Mouse (Mus musculus) heart, postnatal 0 days (tissue): ENCODE results near the gene Plb1. TPM values are rescaled to one million over a fixed set of nuclear protein-coding genes. Genes with fewer than 3 reads are reported as not detected.

Experiments
- ATAC-seq: fragments of 200-750 bp; cut with Nextera tagmentation; 2 replicates; pipeline ENCODE4 v1.8.0; 2017; ENCODE audit warnings: low read depth, moderate number of reproducible peaks, moderate library complexity; ENCODE audit not compliant: insufficient read depth
- DNase-seq: peaks from one replicate; pipeline ENCODE4 v3.0.0-alpha.2; 2016; ENCODE audit warnings: low spot score
- H3K27ac ChIP-seq: fragments of 300-500 bp; sonication (generic); 2 replicates; pipeline ENCODE4 v1.5.1; 2014; ENCODE audit warnings: low read depth, mild to moderate bottlenecking
- H3K27me3 ChIP-seq: fragments of 300-500 bp; sonication (generic); 2 replicates; pipeline ENCODE4 v1.6.1; 2014; ENCODE audit warnings: low read length, mixed read lengths; ENCODE audit not compliant: control insufficient read depth, insufficient read depth
- H3K36me3 ChIP-seq: fragments of 300-500 bp; sonication (generic); replicated peaks from 2 replicates; pipeline ENCODE4 v1.6.1; 2014; ENCODE audit warnings: low read length, mixed read lengths; ENCODE audit not compliant: control insufficient read depth, insufficient read depth
- H3K4me1 ChIP-seq: fragments of 300-500 bp; sonication (generic); 2 replicates; pipeline ENCODE4 v1.6.1; 2014; ENCODE audit warnings: antibody characterized with exemption; ENCODE audit not compliant: control insufficient read depth, insufficient read depth
- H3K4me2 ChIP-seq: fragments of 300-500 bp; sonication (generic); 2 replicates; pipeline ENCODE4 v1.6.1; 2014; ENCODE audit warnings: low read depth, mild to moderate bottlenecking, low read length, moderate library complexity
- H3K4me3 ChIP-seq: fragments of 300-500 bp; sonication (generic); 2 replicates; pipeline ENCODE4 v1.5.1; 2014; ENCODE audit warnings: low read depth, low read length
- H3K9ac ChIP-seq: fragments of 300-500 bp; sonication (generic); replicated peaks from 2 replicates; pipeline ENCODE4 v1.6.1; 2014; ENCODE audit warnings: low read depth, low read length, mixed read lengths
- H3K9me3 ChIP-seq: fragments of 300-500 bp; sonication (generic); replicated peaks from 2 replicates; pipeline ENCODE4 v1.6.1; 2016; ENCODE audit warnings: low read length; ENCODE audit not compliant: control insufficient read depth
- CTCF ChIP-seq: IDR thresholded peaks from 2 replicates; pipeline ENCODE4 v1.5.1; 2016; ENCODE audit warnings: antibody characterized with exemption, control low read depth, low read depth
- EP300 ChIP-seq: IDR thresholded peaks from 2 replicates; pipeline ENCODE4 v1.6.1; 2016; ENCODE audit warnings: antibody characterized with exemption, low read depth
- WGBS: fragments of 180-500 bp; shearing (Covaris S2); extraction: QIAGEN DNeasy Blood & Tissue Kit; methylation state at CpG from one replicate; pipeline ENCODE4 v1.1.7; 2014; 5-methylcytosine and 5-hydroxymethylcytosine counted together
- polyA plus RNA-seq: library from polyadenylated mRNA; unstranded; fragments of >200 nt; fragmentation: Nextera tagmentation; extraction: Ambion mirVana; gene quantifications from 2 replicates; pipeline ENCODE4 v1.2.1, GENCODE M21; 2015
- total RNA-seq: library from RNA; depleted of rRNA; stranded (reverse); fragments of >200 nt; gene quantifications from 2 replicates; pipeline ENCODE4 v1.2.3, GENCODE M21; 2014; ENCODE audit warnings: low replicate concordance

Plb1 gene
- total and polyA plus RNA-seq, 2 experiments from 2014 or later: 1.4 to 2.8 TPM

DNA sequence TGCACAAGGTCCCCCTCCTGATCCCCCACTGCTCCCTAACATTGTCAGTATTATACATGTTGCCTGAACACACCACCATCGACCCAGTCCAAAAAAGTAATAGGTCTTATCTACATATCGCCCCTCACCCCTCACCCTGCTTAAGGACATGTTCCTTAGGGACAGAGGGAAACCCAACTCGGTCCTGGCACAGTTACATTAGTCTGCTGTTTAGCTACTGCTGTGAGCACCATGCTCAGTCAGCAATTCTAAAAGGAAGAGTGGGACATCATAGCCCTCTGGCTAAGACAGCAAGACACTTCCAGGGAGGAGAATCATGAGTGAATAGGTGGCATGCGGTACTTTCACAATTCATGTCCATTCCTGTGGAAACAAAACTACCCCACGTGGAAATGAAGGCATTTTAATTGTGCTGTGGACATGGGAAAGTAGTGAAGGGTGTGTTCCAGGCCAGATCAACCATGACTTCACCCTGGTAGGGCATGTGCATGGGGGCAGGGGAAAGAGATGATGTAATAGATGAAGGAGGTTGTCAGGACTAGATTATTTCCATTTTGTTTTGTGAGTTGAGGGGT is 110.3 kb downstream of the Plb1 start:
- Histone ChIP-seq H3K27me3 (no peaks in the 10 kb centered on the region), H3K4me3 (no peak overlapping the region), H3K9ac (no peak overlapping the region), H3K27ac (no peak overlapping the region), H3K4me2 (no peak overlapping the region), H3K9me3 (no peaks in the 10 kb centered on the region), H3K36me3 (no peaks in the 10 kb centered on the region), H3K4me1 (peaks cover 9% of the 10 kb centered on the region; the same call in 1 of the 2 replicates)
- ATAC-seq: no peak
- TF ChIP-seq CTCF (no peak), EP300 (no peak)
- no peak for DNase-seq
- 46% methylated on average over 5 of the region's 5 CpGs for WGBS

DNA sequence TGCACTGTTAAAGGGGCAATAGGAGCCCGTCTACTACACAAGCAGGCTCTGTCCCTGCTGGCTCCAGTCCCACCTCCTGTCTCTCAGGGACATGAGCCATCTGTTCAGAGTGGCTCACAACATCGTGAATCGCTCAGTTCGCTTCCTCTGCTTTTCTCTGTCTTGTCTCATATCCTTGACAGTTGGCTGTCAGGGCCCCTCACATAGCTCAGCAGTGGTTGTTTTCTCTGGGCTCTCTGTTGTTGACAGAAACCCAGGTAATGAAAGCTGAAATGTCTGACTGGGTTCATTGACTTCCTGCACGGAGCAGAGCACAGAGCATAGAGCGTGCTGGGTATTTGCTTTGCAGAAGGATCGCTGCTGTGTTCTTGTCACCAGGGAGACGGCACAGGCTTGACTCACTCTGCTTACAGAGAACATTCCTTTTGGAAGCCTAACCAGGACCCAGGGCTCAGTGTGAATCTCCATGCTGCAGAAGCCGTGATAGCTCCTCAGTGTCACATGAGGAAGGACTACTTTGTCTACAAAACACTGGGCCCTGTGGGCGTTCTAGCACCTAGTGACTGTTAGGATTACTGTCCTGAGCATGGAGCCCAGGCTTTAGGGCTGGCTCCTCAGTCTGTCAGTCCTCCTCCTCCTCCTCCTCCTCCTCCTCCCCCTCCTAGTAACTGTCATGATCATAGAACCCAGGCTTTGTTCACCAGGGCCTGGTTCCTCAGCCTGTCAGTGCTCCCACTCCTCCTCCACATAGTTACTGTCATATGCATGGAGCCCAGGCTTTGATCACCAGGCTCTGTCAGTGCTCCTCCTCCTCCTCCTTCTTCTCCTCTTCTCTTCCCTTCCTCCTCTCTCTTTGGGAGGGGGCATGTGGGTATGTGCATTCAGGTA is 113.8 kb downstream of the Plb1 start:
- Histone ChIP-seq H3K4me3 (0 out of 2 replicates have a peak overlapping the region, but pooled peaks have one; percentile 14), H3K9ac (no peak overlapping the region), H3K9me3 (no peaks in the 10 kb centered on the region), H3K36me3 (no peaks in the 10 kb centered on the region), H3K27me3 (no peaks in the 10 kb centered on the region), H3K27ac (peak overlapping the region; percentile 80), H3K4me1 (peaks cover 28% of the 10 kb centered on the region), H3K4me2 (peak overlapping the region; percentile 30; the same call in 1 of the 2 replicates)
- 10% methylated on average over 10 of the region's 10 CpGs for WGBS
- no peak for TF ChIP-seq CTCF
- TF ChIP-seq EP300: no peak
- ATAC-seq: peak; percentile 87
- DNase-seq: peak; percentile 89

DNA sequence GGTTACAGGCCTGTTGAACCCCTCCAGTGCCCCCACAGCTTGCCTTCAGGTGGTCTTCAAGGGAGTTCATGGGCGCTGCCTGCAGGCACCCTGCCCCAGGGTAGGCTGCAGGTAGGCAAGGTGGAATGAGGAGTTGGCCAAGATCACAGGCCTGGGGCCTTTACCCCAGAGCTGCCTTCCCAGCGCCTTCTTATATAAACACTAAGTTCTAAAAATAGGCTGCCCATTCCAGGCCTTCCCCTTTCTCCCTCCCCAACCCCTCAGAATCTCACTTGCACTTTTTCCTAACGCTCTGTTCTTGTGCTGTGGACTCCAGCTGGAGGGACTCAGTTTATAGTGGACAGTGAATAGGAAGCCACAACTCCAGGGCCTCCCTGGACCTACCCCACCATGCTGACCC is 117.2 kb downstream of the Plb1 start:
- H3K36me3 ChIP-seq: no peaks in the 10 kb centered on the region
- H3K4me1 ChIP-seq: peaks cover 37% of the 10 kb centered on the region
- H3K9me3 ChIP-seq: no peaks in the 10 kb centered on the region
- TF ChIP-seq EP300 (no peak), CTCF (no peak)
- no peak overlapping the region for H3K9ac ChIP-seq
- H3K27me3 ChIP-seq: no peaks in the 10 kb centered on the region
- DNase-seq (peak; percentile 78), ATAC-seq (peak; percentile 28; the same call in 1 of the 2 replicates)
- peak overlapping the region; percentile 82 for H3K27ac ChIP-seq
- WGBS: 19% methylated on average over 3 of the region's 3 CpGs
- no peak overlapping the region for H3K4me2 ChIP-seq
- no peak overlapping the region for H3K4me3 ChIP-seq

DNA sequence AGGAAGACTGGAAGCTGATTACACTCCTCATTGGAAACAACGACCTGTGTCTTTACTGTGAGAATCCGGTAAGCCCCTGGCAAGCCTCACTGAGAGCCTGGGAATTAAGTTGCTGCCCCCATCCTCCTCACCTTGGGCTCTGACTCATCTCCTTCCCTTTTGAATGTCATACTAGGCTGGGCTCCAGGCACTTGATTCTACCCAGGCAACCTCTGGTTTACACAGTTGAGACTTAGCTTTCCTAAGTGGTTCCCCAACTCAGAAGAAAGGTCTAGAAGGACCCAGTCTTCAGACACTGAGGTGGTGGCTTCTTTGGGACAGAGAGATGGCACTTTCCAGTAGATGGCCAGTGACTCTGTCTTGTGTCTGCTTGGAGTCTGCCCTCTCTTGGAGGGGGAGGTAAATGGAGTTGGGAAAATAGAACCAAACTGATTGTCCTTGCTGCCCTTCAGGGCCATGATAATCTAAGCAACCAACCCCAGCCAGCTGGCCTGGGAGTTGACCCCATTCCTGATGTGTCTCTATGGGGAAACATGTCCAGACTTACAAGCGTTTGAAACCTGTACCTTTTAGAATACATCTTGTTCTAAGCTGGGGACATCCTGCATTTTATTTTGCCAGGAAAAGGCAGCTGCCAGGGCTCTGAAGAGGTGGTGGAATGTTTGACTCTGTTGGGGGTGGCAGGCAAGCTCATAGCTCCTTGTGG is 118.2 kb downstream of the Plb1 start:
- 59% methylated on average over 3 of the region's 3 CpGs for WGBS
- no peak overlapping the region for H3K4me2 ChIP-seq
- no peaks in the 10 kb centered on the region for H3K27me3 ChIP-seq
- H3K27ac ChIP-seq: peak overlapping the region; percentile 82
- H3K4me1 ChIP-seq: peaks cover 37% of the 10 kb centered on the region
- ATAC-seq: no peak
- no peaks in the 10 kb centered on the region for H3K36me3 ChIP-seq
- TF ChIP-seq EP300 (no peak), CTCF (no peak)
- H3K4me3 ChIP-seq: no peak overlapping the region
- DNase-seq: no peak
- no peaks in the 10 kb centered on the region for H3K9me3 ChIP-seq
- no peak overlapping the region for H3K9ac ChIP-seq

DNA sequence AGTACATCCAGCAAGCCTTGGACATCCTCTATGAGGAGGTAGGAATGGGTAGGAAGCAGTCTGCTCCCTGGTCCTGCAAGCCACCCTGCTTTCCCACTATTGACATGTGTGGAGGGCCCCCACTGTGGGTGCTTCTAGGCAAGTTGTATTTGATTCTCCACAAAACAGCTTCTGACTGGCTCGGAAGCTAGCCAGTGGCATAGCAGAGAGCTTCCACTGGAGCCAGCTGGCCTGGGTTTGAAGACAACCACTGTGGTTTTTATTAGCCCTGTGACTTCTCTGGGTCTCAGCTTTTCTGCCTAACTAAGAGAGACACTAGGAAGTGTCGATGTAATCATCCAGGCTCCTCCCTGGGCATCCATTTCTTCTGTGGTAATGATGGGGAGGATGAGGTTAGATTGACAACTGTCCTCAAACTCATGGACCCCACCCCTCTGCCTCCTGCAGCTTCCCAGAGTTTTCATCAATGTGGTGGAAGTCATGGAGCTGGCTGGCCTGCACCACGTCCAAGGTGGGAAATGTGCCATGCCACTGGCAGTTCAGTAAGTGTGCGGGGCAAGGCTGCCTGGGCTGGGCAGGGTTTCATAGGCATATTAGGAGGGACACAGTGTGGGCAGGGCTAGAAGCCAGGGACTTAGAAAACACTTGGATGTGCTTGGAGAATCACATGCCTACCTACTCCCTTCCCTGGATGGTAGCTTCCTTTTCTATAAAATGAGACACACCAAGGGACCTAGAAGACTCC is 119.4 kb downstream of the Plb1 start:
- Histone ChIP-seq H3K9me3 (no peaks in the 10 kb centered on the region), H3K4me3 (no peak overlapping the region), H3K4me1 (peaks cover 32% of the 10 kb centered on the region), H3K9ac (no peak overlapping the region), H3K27ac (no peak overlapping the region), H3K4me2 (no peak overlapping the region), H3K27me3 (no peaks in the 10 kb centered on the region), H3K36me3 (no peaks in the 10 kb centered on the region)
- no peak for TF ChIP-seq EP300
- TF ChIP-seq CTCF: no peak
- 76% methylated on average over 4 of the region's 4 CpGs for WGBS
- no peak for DNase-seq
- no peak for ATAC-seq
